Mouse (Mus musculus): Measurements from ENCODE around the gene Apbb2. TPM values are rescaled to one million over a fixed set of nuclear protein-coding genes. Genes with fewer than 3 reads are reported as not detected.

The Apbb2 gene
- 0.35 and 0.67 TPM in 2 replicates for polyA plus RNA-seq (2012)

GRCm38 (mm10) chr5:66618597-66618996 is at the start of gene Apbb2:
TSS of gene Apbb2 (minus strand) at chr5:66618784.

GRCm38 (mm10) chr5:66259756-66260448 is 358.7 kb downstream of the Apbb2 start, which contains the start of gene Nsun7:
TSS of gene Nsun7 (plus strand) at chr5:66259897.

Other genes starting within 250 kb of the Apbb2 start
- 7.4 and 11.0 TPM in 2 replicates for gene Uchl1, start 57.3 kb upstream of the Apbb2 start, polyA plus RNA-seq (2012)
- not detected in 2 replicates for gene Limch1, start 127.0 kb upstream of the Apbb2 start, polyA plus RNA-seq (2012)